Mouse (Mus musculus) lung, postnatal 14 days (tissue): ENCODE results near the gene 1700092M07Rik.

ENCODE experiments used
- DNase-seq: peaks from one replicate; pipeline ENCODE4 v3.0.0; 2021

The 1700092M07Rik gene

DNA sequence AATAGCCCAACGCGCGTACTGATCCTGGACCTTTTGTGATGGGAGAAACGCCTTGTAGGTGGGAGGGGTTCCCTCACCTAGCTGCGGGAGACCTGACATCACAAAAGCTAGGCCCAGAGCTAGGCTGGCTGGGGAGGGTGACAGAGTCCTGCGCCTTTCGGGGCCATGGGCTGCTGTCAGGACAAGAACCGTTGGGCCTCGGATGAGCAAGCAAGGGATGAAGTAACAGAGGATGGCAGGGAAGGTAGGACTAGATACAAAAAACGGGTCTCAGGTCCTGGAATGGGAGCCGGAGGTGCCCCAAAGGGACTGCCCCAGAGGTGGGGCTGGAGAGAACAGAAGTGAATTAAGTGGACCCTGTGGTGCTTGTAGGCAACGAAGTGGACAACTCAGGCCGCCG is at the start of gene 1700092M07Rik:
Gene 1700092M07Rik (plus strand): TSS at position 116 of the 400 bp plus-strand sequence.
- no peak for DNase-seq

DNA sequence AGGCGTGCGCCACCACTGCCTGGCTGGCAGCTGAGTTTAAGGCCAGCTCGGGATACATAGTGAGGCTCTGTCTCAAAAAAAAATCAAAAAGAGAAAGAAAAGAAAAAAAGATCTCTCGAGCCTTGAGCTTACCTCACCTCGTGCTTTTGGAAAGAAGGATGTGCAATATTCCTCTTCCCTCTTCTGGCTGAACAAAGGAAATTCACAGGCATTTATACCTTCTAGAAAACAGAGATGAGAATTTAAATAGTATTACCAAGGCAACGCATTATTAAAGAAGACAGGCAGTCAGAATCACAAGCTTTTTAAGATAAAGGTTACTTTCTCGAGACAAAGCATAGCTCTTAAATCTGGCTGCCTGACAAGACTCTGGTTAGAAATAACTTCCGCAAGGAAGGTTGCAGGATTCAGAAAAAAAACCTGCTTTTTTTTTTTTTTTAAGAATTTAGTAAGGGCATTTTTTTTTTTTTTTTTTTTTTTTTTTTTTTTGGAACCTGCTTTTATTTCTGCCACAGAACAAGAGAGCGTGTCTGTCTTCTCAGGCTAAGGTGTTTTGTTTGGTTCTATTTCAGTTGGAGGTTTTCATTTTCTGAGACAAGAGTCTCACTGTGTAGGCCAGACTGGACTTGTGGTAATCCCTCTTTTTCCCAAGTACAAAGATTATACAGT is 48.5 kb upstream of the 1700092M07Rik start:
- DNase-seq, result no peak

DNA sequence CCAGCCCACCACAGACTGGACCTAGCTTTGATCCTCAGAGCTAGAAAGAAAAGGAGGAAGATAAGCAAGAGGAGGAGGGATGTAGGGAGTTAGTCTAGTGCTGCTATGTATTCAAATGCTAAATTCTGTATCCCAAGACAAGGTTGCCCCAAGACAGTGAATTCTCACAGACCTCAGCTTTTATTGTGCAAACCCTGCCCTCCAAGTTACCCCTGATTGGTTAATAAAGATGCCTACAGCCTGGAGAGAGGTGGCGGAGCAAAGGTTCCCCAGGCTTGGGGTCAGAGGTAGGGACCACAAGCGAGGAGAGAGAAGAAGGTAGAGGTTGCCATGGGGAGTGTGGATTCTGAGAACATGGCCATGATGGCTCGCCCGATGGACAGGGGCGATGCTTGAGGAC is 47.8 kb upstream of the 1700092M07Rik start:
- no peak for DNase-seq

DNA sequence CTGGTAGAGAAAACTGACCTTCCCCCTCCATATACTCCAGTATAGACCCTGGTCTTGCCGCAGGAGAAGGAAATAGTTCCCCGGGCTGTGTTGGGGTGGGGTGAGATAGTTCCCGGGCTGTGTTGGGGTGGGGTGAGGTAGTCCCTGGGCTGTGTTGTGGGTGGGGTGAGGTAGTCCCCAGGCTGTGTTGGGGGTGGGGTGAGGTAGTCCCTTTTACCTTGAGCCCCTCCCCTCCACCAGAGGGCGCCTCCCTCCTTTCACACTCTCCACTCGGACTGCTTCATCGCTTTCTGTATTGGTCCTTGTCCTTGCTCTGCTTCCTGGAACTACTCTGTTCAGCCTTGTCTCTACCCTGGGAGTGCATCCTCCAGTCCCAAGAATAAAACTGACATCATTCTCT is 45.2 kb upstream of the 1700092M07Rik start:
- DNase-seq, result peak; percentile 78

DNA sequence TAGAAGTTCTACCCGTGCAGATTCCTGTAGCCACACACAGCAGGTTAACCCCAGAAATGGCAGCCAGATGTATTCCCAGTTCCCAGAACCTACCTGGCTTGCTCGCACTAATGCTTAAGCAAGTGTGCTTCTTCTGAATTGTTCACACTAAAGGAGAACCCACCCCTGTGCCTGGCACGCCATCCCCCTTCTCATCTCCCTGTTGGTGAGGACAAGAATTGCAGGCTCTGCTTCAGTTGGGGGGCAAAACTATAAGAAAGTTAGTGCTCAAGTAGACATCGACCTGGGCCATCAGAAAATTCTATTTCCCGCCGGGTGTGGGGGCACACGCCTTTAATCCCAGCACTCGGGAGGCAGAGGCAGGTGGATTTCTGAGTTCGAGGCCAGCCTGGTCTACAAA is 40.9 kb upstream of the 1700092M07Rik start:
- DNase-seq, result no peak

DNA sequence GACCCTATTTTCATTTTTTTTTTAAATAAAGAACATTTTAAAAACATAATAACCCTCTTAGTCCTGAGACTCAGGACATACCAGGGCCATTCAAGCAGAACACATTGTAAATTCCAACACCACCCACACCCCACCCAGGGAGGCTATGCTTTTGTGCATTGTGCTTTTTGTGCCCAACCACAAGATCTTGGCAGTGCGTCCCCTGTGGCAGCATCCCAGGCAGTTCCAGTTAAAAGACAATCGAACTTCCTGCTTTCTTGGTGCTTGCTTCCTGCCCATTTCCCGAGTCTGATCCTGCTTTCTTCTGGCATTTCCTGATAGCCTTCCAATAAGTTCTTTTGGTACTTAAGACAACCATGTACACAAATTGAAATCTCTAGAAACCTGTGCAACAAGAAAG is 38.1 kb upstream of the 1700092M07Rik start:
- DNase-seq, result peak; percentile 74

DNA sequence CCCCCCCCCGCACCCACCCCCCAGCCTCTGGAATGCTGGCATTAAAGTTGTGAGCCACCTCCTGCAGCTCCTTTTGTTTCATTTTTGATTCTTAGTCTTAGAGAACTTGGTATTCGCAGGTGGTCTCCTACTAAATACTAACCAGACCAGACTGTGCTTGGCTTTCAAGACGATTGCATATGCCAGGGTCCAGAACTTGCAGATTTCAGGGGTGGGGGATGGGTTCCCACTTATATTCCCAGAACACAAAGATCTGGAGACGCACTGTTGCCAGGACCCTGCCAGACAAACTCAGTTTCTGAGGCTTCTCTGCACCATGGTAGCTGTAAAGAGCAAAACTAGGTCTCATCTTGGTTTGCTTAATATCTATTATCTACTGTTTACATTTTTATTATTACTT is 36.9 kb upstream of the 1700092M07Rik start:
- DNase-seq, result no peak

DNA sequence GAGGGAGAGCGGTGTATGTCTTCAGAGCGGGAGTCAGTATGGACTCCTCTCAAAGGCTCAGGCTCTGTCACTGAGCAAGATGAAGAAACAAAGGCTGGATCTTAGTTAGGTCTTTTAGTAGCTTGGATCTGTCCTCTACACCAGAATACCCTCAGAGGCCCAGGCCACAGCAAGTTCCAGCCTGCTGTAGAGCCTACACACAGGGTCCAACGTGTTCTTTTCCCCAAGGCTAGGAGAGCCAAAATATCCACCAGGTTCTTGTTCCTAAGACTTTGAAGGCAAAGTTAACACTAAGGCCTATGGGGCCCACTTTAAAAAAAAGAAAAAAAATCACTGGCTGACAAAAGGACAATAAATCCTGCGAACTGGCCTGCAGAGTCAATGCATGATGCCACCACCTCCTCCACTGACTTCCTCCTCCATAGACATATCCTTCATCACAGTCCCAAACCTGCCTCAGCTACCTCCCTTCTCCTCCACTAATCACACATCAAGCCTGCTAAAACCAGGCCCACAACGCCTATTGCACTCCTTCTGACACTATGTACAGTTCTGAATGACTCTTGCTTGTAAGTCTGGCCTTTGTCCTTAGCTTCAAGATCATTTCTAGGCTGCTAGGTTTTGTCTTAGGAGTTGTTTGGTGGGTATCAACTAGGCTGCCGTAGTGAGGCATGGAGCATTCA is 35.4 kb upstream of the 1700092M07Rik start:
- no peak for DNase-seq

DNA sequence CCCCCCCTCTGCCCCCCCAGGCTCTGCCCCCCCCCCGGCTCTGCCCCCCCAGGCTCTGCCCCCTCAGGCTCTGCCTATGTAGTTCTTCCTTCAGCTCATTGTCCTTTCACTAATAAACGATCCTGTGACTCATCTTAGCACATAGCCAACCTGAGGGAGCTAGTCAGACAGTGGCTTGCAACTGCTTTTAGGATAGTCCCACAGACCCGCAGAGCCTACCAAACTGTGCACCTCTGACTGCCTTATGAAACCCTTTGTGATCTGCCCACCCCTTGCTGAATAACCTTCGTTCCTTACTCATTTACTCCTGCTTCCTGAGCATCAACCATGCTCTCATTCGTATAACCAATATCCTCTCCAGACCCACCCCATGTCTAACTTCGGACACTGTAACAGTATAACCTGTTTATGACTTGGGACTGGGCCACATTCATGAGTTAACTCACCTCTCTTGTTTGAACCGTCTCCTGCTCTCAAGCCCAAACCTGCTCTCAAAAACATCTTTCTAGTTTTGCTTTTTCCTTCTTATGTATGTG is 34.3 kb upstream of the 1700092M07Rik start:
- DNase-seq, result no peak

DNA sequence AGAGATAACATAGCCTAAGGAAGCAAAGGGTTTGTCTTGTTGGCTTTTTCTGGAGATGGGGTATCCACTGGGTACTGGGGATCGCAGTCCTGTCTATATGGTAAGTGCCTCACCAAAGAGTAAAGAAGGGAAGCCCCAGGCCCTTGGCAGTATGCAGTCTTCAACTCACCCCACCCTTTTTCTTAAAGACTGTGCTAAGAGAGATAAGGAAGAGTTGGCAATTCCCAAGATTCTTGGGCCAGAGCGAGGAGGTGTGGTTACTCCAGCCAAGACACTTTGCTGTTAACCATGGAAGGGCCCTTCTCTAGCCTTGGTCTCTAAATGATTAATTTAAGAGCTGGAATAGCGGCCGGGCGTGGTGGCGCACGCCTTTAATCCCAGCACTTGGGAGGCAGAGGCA is 33.6 kb upstream of the 1700092M07Rik start:
- no peak for DNase-seq

DNA sequence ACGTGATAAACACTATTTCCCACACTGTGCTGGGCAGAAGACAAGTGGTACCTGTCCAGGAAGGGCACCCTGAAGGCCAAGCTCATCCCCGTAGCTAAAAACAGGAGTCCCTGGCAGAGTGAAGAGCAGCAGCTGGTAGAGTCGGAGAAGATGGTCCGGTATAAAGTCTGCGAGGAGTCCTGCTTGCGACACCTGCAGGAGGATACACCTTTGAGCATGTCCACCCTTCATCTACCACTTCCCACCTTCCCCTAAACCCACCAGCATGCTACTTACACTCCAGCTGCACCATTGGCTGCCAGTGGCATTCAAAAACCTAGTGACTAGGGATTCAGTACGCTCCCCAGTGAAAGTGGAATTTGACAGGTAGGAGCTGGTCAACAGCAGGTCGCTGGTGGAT is 31.6 kb upstream of the 1700092M07Rik start:
- DNase-seq, result no peak

DNA sequence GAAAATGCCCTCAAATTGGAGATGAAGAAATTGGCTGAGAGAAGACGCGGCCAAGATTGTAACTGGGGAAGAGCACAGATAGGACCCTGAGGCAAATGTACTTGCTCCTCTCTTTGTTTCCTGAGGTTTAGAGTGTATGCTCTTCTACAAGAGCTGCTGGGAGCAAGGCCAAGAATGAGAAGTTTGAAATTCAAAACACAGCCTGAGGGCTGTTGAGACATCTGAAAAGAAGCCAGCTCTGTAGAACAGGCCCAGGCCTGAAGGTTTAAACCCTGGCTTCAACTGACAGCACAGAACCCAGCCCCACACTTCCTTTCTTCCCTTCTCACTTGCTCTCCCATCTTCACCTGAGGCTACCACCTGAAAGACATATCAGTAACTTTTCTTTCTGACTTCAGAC is 30.5 kb upstream of the 1700092M07Rik start:
- DNase-seq, result peak; percentile 56

DNA sequence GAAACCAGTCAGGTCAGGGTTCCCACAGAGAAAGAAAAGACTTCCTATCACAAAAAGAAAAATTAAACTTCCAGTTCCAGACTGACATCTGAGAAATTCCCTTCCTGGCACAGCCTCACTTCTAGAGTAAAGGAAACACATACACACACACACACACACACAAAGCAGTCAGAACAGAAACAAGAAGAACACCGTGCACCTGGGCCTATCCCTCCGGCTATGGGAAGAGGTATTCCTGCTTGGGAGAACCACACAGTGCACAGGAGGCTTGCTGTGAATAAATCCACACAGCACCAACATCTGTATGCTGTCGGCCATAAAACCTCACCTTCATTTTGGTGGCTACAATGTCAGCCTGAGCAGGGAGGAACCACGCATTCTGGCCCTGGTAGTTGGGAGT is 29.0 kb upstream of the 1700092M07Rik start:
- DNase-seq, result no peak

DNA sequence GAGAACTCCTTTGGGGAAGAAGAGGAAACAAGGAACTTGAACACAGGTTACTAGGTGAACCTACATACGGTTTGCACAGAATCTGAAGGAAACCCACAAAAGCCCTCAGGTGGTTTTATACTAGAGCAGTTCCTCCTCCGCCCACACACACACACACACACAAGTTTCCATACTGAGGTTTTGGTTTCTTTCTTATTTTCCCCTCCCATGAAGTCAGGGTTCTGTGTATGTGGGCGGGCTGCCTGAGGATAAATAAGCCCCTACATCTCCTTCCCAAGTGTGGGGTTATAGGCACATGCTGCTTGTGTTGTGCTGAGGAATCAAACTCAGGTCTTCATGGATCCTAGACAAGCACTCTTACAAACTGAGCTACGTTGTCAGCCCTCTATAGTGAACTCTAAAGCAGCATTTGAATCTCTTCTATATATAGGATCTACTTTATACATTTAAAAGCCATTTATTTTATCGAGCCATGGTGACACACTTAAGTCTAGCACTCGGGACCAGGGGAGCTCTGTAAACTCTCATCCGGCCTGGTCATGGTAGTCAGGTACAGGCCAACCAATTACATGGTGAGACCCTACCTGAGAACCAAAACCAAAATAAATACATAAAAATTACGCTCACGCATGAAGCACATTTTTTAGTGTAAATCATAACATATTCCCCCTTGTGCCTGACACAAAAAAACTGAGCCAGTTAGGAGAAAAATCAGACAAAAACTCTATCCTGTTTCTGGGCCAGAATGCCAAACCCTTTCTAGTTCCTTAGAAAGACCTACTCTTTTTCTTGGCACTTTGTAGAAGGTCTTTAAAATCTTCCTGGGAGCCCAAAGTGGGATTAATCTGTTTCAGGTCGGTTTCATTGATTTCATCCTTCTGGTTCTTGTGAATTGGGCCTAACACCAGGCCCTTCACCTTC is 28.3 kb upstream of the 1700092M07Rik start:
- DNase-seq, result no peak

DNA sequence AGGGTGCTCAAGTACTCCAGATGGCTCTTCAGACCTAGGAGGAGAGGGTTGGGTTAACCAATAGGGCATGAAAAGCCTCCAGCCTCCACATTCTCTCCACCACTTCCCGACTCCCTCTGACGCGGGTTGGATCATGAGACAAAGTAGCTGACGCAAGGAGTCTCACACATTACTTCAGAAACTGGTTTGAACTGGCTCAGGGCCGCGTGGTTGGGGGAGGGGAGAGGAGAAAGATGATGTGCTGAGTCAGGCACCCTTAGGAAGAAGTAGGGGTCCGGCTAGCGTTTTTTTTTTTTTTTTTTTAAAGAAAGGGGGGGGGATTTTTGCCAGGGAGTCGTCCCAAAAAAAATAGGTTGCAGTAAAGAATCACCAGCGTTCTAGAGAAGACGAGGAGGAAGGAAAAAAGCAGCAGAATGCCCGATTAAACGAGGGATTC is 27.6 kb upstream of the 1700092M07Rik start:
- peak; percentile 82 for DNase-seq

DNA sequence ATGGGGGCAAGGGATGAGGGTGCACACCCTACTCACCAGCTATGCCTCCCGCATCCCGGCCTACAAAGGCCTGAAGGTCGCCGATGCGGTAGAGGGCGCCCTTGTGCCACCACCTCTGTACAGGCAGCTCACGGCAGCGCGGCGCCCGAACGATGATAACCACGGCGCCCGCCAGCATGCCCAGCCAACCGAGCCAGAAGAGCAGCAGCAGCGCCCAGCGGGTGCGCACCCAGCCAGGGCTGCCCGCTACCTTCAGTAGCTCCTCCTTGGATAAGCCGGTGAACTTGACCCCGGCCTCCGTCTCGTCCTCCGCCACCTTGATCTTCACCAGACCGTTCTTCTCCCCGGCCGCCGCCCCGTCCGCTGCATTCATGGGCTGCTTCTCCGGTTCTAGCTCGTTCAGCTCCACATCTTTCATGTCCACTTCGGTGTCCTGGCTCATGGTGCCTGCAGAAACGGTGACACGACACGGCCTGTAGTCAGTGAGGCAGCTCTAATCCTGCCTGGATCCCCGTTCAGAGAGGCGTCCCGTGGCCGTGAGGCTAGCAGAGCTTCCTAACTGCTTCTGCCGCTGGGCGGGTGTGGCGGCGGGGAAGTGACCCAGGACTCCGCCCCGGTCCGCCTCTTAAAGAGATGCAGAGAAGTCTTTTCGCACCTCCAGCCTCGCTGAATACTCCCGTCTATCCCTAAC is 27.1 kb upstream of the 1700092M07Rik start:
- DNase-seq, result peak; percentile 95

DNA sequence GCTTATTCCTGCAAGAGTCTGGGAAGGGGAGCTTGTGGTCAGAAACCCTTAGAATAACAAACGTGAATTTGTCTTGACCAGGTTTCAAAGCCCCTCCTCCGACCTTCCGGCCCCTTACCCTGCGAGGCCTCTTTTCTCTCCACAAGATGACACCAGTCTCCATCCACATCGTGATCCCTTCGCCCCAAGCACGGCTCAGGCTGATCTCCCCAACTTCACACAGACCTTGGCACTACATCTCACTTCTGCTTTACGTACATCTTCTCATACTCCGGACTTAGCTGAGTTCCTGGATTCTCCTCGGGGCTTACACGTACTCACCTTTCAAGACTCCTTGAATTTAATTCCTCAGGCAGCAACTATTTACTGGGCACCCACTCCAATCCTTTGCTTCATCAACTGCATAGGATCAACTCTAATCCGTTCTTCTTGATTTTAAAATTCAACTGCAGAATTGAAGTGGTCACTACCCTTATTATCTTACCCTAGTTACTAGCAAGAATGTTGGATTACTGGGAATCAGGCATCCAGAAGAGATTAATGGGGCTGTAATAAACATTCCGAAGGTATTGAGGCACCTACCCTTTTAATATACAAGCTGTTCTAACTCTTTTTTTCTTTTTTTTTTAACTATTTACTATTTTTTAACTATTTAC is 26.4 kb upstream of the 1700092M07Rik start:
- DNase-seq, result no peak

DNA sequence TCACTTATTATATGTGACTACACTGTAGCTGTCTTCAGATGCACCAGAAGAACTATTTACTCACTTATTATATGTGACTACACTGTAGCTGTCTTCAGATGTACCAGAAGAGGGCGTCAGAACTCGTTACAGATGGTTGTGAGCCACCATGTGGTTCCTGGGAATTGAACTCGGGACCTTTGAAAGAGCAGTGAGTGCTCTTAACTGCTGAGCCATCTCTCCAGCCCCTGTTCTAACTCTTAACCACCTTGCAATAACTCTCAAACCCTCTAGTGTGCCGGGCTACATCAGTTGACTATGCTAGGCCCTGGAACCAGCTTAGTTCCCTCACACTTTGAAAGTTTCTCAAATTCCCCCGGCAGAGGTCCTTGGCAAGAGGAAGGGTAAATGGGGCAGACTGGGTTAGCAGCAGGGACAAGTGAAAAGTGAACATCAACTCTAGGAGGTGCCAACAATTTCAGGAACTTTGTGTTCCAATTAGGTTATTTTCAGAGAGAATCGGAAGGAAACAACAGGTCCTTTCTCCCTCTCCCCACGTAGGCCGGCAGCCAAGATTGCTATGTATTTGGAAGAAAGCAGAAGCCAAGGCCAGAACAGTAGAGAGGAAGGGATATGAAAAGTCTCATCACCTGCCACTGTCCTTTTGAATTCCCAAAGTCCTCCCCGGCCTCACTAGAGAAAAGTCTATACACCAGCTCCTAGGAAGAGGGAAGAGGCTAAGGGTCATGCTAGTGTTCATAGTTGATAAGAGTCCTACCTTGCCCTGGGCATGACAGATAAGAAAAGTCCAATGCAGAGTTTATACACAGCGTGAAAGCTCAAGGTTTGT is 25.7 kb upstream of the 1700092M07Rik start:
- peak; percentile 29 for DNase-seq

DNA sequence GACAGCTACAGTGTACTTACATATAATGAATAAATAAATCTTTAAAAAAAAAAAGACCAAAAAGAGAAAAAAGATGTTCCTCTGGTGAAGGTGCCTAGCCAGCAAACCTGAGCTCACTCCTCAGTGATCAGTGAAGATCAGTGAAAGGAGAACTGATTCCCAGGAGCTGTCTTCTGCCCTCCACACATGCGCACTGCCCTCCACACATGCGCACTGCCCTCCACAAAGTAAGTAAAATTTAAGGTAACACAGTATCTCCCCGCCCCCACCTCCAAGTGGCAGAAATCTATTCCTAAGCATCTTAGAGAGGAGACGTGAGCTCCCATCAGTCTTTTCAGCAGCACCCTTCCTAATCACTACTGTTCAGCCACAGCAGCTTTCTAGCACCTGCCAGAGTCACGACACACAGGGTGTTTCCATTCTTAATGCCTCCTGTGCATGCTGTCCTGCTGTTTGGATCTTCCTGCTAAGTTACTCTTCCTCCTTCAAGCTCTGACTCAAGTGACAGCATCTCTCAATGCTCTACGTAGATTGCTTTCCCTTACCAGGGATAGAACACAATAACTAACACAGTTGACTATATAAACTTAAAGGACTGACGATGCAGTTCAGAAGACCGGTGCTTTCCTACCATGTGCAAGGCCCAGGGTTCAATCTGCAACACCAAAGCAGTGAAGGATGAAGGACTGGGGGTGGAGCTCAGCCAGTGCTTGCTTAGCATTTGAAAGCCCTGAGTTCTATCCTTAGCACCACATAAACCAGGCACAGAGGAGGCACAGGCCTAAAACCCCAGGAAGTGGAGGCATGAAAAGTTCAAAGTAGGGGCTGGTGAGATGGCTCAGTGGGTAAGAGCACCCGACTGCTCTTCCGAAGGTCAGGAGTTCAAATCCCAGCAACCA is 24.4 kb upstream of the 1700092M07Rik start:
- DNase-seq, result no peak
